Mouse (Mus musculus) right cerebral cortex, postnatal 10 days (tissue): Measurements from ENCODE around the gene Scn2b.

Experiments used
- DNase-seq, 2 experiments: peaks; one replicate each; pipeline ENCODE4 v3.0.0; 2021; ENCODE audit warnings: low spot score in 2 of 2

Gene Scn2b

DNA sequence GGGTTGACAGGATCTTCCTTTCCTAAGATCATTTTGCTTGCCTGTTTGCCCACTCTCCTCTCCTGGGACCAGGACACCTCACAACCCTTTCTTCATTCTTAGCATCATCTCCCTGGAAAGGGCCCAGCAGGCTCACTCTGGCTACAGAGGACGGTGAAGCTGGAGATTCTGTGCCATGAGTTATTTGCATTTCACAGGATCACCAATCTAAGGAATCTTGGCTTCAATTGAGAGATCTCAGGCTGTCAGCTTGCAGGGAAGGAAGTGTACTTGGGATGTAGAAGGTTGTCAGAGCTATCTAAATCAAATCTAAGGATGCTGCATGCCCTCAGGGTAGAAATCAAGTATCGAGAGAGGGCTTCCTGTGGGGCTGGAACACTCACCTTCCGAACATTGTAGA lies 55.9 kb downstream of the Scn2b start:
- no peak for DNase-seq

DNA sequence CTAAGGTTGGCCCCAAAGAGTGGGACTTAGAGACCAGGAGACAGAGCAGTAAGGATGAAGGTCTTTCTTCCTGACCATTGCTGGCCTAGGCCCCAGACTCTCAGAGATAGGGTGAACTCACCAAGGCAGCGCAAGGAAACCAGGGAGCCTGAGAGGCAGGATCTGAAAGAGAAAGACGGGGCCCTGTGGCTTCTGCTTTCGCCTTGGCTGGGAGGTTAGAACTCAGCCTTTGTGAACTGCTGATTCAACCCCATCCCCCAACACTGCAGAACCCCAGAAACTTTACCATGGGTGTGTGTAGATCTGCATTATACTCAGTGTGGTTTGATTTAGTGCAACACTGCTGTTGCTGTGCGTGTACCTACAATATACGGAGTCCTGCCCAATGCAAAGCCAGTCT lies 61.7 kb downstream of the Scn2b start:
- no peak for DNase-seq
